Mouse (Mus musculus) CD8-positive naive resting alpha-beta T cell, adult 2 months (primary cell): ENCODE data around the gene Olfr1424.
"Not testable (repeated sequence)": the region's sequence is repeated elsewhere in the genome, so short reads cannot be mapped to it uniquely, and the experiment has no call there.

ENCODE experiments used
- DNase-seq, 2 experiments: peaks; one replicate each; pipeline ENCODE4 v3.0.0; 2022; ENCODE audit warnings: low read depth in 2 of 2, low spot score in 2 of 2

Gene Olfr1424

GRCm38 (mm10) chr19:12062582-12062981 is at the start of gene Olfr1424:
Gene Olfr1424, minus strand, starts transcription at chr19:12062682.
- DNase-seq, result not testable (repeated sequence)

GRCm38 (mm10) chr19:12104541-12104940 is 42.1 kb upstream of the Olfr1424 start:
- no peak for DNase-seq

- DNase-seq, result no peak
These were observed 40.8 kb upstream of the Olfr1424 start, which contains the start of gene Olfr1427 for GRCm38 (mm10) chr19:12103234-12103633. Gene Olfr1427, minus strand, starts transcription at chr19:12103334.

DNA sequence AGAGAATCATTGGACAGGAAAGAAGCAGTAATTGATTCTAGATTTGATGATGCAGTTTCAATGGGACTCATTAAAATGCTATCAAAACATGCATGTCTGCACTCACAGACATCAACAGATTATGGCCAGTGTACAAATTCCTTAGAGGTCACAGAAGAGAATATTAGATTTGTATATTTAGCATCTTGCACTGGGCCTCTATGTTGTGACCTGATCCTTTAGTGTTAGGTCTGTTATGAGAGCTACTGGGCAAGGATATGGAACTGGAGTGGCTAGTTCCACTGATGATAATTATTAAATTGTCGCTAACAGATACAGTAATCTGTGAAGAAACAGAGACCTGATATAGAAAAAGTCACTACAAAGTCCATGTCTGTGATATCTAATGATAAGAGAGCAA is 29.4 kb upstream of the Olfr1424 start, which contains the start of gene Olfr1426:
Olfr1426 (minus strand) TSS at position 101 of the 400 bp plus-strand sequence.
- DNase-seq, result no peak

DNA sequence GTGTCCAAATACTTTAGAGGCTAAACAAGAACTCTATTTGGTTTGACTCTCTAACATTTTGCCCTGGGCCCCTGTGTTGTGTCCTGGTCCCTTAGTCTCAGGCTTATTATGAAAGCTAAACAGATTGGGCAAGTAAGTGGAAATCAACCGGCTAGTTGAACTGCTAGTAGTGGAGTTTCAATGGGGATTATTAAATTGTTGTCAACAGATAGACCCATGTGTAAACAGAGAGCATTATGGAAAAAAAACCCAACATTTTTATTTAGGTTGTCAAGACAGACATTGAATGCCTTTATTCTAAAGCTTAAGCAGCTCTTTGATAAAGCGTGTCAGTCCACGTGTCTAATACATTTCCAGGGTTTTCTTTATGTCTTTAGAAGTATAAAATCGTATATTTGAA is 15.1 kb upstream of the Olfr1424 start, which contains the start of gene Olfr1425:
Olfr1425 (minus strand) TSS at position 101 of the 400 bp plus-strand sequence.
- DNase-seq, result not testable (repeated sequence)

DNA sequence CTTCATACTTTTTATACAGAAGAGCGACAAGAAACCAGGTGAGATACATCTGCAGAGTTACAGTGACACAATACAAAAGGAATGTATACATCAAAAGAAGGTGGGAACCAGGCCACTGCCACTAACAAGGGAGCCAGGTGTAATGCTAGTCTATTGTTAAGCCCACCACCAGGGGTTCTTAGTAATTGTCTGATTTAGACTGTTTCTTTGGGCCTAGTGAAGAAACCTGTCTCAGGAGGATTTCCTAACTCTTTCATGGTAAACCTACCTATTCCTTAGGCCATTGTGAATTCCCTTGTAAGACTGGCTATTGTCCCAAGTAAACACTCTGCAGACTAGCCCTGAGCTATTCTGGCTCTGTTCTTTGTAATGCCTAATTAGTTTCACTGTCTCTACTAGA is 7.1 kb upstream of the Olfr1424 start:
- DNase-seq, result not testable (repeated sequence)

- not testable (repeated sequence) for DNase-seq
These were observed 5.3 kb upstream of the Olfr1424 start for GRCm38 (mm10) chr19:12067806-12068205.

- no peak for DNase-seq
These were observed 19.3 kb downstream of the Olfr1424 start for GRCm38 (mm10) chr19:12043163-12043562.

GRCm38 (mm10) chr19:12041217-12041616 is 21.3 kb downstream of the Olfr1424 start, which contains the start of gene Olfr1423:
Gene Olfr1423, minus strand, starts transcription at chr19:12041317.
- no peak for DNase-seq

DNA sequence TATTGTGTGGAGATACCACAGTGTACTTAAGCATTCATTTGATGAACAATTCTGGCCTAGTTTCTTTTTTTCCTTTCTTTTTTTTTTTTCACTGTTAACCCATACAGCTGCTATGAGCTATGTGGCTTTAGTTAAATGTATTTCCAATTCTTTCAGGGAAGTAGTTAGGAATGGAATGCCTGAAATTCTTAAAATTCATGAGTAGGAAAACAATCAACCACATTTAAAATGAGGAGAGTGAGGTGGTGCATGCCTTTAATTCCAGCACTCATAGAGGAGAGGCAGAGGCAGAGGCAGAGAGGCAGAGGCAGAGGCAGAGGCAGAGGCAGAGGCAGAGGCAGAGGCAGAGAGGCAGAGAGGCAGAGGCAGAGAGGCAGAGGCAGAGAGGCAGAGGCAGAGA is 24.8 kb downstream of the Olfr1424 start:
- no peak for DNase-seq

DNA sequence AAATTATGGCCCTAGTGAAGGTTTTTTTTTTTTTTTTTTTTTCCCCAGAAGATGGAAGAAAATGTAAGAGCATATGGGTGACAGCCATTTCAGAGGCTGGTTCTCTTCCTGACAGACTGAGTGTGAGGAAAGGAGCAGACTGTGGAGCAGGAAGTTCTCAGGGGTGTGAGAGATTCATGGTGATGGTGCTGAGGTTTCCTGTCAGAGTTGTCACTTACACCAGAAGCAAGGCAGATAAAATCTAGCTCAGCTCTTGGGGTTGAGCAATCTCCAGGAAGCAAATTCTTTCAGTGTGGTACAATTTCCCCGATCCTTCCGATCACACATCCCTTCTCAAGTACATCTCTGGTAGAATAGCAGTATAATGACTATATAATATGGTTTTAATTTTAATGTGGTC is 35.9 kb downstream of the Olfr1424 start:
- DNase-seq, result no peak

DNA sequence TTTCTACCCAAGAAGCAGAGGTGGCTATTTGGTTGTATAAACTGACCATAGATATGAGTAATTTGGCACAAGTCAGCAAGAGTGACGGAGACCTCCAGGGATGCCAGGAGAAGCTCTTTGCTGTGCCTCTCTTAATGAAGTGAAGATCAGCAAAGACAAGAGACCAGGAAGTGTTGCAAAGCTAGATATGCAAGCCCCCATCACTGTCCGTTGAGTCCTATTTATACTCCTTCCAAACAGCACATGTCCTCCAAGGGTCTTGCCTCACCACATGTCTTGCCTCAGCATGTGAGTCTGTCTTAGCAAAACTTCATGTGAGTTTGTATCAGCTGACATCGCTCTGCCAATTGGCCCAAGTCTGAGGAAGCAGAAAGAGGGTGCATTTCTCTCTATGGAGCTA is 37.1 kb downstream of the Olfr1424 start:
- no peak for DNase-seq

GRCm38 (mm10) chr19:12024149-12024548 is 38.3 kb downstream of the Olfr1424 start:
- no peak for DNase-seq

GRCm38 (mm10) chr19:12016192-12016591 is 46.3 kb downstream of the Olfr1424 start:
- no peak for DNase-seq

GRCm38 (mm10) chr19:12015708-12016107 is 46.8 kb downstream of the Olfr1424 start:
- DNase-seq, result no peak

DNA sequence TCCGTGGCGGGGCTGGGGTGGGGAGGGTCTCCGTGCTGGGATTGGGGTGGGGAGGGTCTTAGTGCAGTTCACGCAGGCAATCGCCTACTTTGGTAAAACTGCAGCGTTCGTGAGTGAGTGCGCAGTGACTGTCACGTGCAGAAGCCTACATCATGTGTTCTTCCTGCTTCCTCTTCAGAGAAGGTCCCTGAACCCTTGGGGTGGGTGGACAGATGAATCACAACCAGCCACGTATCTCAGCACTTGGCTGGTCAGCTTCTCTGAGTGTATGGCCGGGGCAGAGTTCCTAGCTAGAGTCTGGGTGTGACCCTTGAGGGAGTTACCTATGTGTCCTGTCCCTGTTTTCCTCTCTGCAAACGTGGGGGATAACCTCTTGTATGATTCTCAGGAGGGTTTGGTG is 49.3 kb downstream of the Olfr1424 start:
- DNase-seq, result peak; percentile 30 to 53

DNA sequence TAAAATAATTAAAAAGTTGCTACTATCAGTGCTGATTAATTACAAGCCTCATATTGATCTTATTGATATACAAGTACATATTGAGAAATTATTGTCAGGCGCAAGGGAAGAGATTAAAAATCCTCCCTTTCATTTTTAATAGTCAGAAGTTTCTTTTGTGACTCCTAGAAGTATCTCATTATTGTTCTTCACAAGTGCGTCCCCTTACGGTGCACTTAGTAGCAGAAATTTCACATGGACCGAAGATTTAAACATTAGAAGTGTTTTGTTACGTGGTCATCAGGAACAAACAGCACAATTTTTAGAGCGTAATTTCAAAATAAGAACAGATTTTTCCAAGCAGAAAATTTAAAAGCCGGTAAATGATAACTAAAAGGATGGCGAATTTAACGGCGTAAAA is 49.9 kb downstream of the Olfr1424 start:
- DNase-seq, result no peak

DNA sequence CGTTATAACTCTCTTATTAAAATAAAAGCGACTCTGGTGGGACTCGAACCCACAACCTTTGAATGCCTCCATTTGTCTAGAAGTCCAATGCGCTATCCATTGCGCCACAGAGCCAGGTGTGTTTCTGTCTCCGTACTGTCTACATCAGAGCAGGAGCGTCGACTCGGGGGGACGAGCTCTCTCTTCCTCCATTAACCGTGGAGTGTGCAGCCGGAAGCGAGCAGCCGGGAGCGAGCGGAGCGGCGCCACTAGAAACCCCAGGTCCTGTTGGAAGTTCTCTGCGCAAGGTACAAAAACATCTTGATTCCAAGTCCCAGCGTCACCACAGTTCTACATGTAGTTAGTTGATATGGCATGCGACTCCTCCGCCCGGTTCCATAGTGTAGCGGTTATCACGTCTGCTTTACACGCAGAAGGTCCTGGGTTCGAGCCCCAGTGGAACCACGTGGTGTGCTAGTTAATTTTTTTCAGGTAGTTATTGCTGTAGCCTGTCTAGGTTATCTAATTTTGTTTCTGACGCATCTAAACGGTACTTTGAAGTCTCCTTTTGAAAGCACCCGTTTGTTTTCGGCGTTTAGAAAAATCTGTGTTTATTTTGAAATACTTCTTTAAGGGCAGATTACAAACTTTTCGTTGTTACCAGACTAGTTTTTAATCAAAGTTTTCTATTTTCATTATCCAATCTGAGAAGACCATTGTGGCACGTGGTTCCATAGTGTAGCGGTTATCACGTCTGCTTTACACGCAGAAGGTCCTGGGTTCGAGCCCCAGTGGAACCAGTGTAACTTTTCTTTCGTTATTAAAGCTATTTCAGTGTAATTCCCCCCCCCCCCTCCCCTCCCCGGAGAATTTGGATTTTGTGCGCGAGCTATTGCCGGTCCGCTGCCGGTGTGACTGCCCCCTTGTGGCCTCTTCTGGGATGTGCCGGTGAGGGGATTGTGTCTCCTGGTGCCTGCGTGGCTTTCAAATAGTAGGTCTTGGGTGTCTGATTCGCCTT is 50.6 kb downstream of the Olfr1424 start:
- peak; percentile 90 to 93 for DNase-seq

DNA sequence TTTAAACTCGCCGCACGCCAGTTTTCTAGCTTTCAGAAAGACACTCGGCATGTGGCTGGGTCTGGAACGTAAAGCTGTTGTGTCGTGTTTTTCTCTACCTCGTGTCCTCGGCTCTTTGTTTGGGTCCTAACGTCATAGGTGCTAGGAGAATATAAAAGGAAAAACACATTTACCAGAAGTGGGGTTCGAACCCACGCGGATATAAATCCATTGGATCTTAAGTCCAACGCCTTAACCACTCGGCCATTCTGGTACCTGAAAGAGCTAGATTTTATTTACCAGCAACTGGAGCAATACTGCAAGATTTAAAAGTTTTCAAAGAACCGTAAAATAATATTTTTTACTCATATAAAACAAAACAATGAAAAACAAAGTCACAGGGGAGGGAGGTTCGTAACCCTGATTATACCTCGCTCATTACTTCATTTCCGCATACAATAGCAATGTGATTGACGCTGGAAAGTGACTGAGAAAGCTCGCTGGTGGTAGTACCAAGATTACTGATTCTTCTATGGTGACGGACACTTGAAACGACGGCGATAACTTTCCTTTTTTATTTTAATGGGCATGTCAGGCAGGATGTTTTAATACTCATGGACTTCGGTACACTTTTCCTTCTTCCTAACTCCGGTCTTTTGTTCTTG is 51.4 kb downstream of the Olfr1424 start:
- DNase-seq, result peak; percentile 67 to 80

GRCm38 (mm10) chr19:12010281-12010771 is 52.2 kb downstream of the Olfr1424 start:
- DNase-seq, result peak; percentile 40 to 44

DNA sequence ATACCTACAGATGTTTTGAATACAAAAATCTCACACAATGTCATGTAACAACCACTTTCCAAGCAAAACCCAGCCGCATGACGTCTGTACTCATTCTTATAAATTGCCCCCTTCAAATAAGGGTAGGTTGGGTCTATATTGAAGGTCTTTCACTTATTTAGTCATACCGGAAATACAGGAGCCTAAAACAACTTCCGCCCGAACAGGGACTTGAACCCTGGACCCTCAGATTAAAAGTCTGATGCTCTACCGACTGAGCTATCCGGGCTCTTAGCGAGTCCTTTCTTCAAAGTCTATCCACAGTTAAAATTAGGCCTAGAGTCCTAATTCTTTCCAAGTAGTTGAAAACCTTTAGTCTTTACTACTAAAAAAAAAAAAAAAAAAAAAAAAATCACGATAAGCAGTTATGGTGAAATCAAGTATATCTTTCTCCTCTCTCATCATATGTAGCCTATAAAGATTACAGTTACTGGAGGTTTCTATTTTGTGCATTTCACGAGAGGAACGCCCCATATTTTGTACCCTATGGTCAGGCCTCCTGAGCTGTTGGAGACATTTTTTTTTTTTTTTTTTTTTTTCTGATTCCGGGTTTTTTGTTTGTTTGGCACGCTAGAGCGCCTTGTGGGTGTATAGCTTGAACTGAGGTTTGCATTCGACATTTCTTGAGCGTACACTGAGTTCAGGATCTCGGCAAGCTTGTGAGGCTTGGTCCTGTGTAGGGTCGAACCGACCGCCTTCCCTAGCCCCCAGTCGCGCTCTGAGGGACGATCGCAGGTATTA is 52.8 kb downstream of the Olfr1424 start:
- DNase-seq, result peak; percentile 69 to 75
